Mouse (Mus musculus): Measurements from ENCODE around the gene Slc6a8. TPM values are rescaled to one million over a fixed set of nuclear protein-coding genes. Genes with fewer than 3 reads are reported as not detected.

Gene Slc6a8
- polyA plus RNA-seq (2012; rRNA removed): 29.2 and 31.7 TPM in 2 replicates

DNA sequence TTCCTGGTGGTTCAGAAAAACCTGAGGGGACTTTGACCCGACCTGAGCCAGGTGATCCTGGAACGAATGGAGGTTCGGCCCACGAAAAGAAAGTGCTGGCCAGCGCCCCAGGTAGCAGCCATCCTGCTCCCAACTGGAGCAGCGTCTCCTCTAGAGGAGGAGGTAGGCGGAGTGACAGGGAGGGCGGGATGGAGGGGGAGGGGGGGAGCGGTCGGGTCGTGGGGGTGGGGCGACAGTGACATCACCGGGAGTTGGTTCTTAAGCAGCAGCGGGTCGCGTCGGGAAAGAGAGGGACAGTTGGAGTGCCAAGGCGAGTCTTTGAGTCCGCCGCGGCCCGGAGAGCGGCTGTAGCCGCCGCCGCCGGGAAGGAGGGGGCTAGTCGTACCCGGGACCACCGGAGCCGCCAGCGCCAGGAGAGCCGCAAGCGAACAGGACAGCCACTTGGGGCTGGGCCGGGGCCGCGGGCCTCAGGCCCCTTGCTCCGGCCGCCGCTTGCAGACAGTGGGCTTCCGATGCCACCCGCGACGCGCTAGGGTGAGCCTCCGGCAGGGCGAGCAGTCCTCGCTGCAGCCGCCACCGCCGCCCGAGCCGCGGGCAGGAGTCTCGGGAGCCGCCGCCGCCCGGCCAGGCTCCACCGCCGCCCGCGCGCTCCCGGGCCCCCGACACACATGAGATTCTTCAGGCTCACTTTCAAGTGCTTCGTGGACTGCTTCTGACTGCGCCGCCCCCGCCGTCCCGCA lies at the start of gene Slc6a8:
Gene Slc6a8 (plus strand): TSS at position 272 of the 740 bp plus-strand sequence.
- no peak for DNase-seq (ENCODE audit: low read depth)

DNA sequence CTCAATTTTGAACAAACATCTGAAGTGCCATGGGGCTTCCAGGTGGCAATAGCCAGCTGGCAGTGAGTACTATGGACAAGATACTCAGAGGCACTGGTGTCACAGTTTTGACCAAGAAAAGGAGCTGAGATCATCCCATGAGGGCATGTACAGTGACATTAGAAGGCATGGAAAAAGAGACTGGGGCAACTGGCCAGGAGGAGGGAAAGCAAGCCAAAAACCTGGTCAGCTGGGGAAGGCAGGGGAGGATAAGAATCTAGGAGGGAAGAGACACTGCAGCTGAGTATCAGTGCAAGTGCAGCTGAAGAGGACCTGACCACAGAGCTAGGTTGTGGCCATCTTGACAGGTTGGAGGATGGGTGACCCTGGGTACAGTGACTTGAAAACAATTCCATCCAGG lies 46.0 kb upstream of the Slc6a8 start:
- no peak for DNase-seq (ENCODE audit: low read depth)

DNA sequence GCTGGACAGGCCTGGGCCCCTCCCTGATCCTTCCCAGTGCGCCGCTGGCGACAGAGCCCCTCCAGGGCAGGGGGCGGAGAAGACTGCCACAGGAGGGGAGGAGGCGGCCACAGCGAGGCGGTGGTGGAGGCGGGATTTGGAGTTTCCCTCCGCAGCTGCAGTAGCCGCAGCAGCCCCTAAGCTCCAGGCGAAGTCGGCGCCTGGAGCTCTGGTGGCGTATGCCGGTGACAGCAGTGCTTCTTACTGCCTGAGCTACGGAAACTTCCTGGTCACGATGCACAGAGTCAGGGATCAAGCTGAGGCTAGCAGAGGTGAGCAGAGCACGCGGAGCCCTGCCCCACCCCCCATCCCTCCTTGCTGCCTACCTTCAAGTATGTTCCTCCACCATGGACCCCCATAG lies 37.5 kb upstream of the Slc6a8 start:
- DNase-seq (ENCODE audit: low read depth): no peak

DNA sequence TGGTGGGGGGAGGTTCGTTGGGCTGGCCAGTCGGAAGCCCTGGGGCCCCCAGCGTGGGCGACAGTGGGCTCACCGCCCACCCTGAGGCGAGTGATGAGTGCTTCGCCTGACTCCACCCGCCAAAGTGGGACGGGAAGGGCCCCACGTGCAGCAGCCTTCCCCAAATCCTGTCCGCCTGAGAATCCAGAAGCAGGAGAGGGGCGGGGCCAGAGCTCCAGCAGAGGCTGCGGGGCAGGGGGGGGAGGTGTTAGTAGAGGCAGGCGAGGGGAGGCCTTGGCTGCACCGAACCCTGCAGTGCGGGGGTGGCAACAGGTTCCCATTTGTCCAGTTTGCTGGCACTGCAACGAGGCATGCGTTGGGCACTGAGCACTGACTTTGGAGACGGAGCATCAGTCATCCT lies 35.5 kb upstream of the Slc6a8 start:
- no peak for DNase-seq (ENCODE audit: low read depth)

DNA sequence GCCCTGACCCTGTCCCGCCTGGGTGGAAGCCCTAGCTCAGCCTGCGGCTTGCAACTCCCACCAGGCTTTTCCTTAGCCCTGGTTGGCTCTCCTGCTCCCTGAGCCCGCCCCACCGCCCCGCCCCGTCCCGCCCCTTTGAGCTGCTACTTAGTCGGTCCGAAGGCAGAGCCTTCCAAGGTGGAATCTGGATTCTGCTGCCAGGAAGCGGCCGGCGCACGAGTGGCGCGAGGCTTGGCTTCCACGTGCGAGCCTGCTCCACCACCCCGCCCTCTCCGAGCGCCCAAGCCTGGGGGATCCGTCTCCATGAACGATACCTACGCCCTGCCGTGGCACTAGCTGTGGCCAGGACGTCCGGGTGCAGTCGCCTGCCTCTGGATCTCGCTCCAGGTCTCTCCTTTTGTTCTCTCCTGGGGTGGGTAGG lies 33.7 kb upstream of the Slc6a8 start, which contains the start of gene Dusp9:
Gene Dusp9 (plus strand): TSS at position 165 of the 421 bp plus-strand sequence.
- no peak for DNase-seq (ENCODE audit: low read depth)

DNA sequence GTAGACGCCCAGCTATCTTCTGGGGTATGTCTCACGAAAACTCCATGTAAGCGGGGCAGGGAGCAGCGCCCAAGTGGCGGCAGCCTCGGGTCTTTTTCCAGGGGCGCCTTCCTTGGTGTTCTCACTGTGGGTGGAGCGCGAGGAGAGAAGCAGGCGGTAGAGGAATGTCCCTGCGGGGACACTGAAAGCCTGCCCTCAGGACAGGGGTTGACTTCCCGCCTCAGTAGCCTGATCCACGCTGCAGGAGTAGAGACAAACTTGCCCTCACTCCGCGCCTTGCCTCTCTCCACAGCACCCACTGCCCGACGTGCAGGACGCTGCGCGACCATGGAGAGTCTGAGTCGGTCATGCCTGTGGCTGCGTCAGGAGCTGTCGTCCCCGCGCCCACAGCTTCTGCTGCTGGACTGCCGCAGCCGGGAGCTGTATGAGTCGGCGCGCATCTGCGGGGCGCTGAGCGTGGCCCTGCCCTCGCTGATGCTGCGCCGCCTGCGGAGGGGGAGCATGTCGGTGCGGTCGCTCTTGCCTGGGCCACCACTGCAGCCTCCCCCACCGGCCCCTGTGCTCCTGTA lies 33.0 kb upstream of the Slc6a8 start:
- DNase-seq (ENCODE audit: low read depth): no peak

DNA sequence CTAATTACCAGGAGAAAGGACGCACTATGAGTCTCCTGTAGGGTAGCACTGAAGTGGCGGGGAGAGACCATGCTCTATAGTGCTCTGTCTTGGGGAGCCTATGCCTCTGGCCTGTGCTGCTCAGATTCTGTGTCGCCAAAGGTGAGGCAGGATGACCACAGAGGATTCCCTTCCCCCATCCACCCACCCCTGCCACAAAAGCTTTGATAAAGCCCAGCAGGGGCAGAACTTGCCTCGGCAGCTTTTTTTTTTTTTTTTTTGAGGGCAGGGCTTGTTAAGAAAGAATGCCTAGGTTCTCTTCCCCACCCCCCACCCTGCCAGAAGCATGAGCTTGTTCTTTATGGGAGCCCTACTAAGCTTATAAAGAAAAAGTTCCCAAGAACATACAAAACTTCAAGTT lies 27.8 kb upstream of the Slc6a8 start:
- no peak for DNase-seq (ENCODE audit: low read depth)

DNA sequence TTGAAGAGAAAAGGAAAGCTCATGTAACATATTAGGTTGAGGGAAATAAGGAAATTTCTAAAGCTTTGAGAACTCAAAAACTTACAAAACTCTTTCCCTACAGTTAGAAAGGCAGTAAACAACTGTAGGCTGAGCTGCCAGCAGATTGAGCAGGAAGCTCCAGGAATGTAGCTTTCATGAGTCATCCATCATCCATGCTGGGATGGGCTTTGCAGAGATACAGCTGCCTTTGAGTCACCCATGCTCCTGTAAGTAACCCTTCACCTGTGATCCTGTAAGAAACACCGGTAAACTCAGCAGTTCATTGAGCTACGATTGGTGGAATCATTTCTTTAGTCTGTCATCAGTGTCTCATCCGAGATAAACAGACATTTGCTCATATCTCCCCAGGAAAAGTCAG lies 22.1 kb upstream of the Slc6a8 start:
- no peak for DNase-seq (ENCODE audit: low read depth)

DNA sequence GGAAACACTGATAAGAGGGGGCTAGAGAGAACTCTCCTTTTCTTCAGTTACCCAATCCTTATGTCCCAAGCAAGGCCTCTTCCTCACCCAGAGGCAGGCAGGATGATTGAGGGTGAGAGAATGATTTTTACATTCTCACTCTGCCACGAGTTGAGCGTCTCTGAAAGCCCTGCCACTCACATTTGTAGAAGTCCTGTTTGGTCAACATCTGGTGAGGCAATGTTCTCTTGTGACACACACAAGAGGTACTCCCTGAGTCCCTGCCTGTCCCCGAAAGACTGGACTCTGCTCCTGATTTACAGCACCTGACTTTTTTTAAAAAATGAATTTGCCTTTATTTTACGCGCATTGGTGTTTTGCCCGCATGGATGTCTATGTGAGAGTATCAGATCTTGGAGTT lies 19.6 kb upstream of the Slc6a8 start:
- DNase-seq (ENCODE audit: low read depth): no peak

DNA sequence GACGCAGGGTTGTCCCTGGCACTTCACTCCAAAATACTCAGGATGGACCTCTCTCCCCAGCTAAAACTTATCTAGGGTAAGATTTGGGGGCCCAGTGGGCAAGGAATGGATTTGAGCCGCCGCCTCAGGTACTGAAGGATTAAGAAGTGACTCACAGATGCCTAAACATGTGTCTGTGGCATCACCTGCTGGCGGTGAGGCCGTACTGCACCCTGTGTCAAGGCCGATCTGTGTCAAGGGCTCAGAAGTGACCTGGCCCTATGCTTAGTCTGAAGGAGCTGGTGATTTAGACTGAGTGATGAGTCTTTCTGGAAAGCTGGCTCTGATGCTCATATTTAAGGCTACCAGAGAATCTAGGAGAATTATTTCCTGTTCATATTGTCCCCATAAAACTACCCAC lies 18.8 kb upstream of the Slc6a8 start:
- no peak for DNase-seq (ENCODE audit: low read depth)

DNA sequence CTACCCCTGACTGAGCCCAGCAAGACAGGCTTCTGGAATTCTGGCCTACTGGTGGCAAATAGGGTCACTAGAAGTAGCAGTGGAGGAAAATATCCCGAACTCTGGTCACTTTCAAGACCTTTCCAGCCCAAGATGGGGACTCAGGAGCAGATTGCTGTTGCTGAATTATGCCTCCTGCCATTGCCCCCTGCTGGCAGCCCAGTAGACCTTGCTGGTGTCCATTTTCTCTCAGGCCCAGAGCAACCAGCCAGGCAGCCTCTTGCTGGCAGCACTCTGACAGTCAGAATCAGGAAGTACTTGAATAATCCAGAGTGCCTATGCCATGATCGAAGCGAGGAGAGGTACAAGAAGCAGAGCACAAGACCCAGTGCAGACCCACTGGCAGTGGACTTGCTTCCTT lies 17.4 kb upstream of the Slc6a8 start:
- DNase-seq (ENCODE audit: low read depth): no peak

DNA sequence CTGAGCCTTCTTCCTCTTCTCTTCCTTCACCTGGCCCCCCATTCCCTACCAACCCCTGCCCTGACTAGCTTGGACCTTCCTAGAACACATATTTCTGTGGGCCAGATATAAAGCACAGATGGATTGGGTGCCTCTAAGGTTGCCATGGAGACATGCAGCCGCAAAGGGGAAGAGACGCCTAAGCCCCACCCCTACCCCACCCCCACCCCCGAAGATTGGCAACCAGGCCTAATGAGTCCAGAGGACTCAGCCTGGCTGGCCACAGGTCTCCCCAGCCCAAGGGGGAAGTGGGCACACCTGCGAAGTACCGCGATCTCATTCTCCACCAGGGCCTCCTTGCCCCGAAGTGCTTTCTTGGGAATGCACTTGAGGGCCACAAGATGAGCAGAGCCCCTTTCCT lies 14.6 kb upstream of the Slc6a8 start:
- DNase-seq (ENCODE audit: low read depth): no peak

DNA sequence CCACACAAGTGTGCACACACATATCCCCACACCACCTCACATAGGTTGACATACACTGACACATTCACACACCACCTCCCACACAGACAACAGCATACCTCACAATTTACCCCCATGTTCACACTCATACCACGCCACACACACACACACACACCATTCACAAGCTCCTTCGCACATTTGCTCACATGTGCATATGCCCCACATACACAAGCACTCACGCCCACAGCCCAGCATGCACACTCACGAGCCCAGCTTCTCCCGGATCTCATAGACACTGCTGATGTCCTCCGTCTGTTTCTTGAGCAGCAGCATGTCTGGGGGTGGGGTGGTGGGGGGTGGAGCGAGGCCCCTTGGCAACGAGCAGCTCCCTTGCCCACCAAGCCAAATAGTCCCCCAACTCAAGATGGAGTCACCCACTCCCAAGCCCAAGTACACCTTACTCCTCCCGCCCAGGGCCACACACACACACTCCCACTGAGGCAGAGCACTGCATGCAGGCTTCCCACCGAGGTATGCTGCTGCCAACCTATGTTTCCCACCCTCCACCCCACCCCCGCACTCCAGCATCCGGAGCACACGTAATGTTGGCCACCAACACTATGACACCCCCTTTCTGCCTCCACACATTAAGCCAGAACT lies 13.9 kb upstream of the Slc6a8 start:
- DNase-seq (ENCODE audit: low read depth): no peak

DNA sequence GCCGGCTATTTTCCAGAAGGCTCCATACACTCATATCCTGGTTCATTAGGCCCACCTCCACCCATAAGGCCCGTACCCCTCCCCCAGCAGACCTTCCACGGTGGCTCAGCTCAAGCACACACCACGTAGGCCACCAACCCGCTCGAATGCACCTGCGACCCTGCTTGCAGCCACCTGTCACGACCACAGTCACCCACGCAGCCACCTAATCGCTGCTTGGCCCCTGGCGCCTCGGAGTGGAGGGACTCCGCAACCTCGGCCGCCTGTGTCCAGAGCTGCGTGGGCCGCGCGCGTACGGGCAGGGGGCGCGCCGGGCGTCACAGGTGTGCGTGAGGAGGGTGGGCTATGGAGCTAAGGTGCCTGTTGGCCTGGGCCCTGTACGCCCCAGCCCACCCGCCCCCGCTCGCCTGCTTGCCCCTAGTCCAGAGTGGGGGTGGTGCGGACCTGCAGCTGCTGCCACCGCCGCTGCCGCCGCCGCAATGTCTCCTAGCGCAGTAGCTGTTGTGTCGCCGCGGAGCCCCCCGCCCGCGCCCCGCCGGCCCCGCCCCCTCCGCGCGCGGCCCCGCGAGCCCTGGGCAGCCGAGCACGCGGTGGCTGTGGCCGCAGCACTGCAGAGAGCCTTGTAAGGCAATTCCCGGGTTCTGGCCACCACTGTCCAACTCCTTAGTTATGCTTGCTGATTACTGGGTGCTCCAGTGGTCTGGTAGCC lies 13.2 kb upstream of the Slc6a8 start, which contains the start of gene Pnck:
Gene Pnck (minus strand): TSS at position 543 of the 709 bp plus-strand sequence.
- DNase-seq (ENCODE audit: low read depth): no peak

DNA sequence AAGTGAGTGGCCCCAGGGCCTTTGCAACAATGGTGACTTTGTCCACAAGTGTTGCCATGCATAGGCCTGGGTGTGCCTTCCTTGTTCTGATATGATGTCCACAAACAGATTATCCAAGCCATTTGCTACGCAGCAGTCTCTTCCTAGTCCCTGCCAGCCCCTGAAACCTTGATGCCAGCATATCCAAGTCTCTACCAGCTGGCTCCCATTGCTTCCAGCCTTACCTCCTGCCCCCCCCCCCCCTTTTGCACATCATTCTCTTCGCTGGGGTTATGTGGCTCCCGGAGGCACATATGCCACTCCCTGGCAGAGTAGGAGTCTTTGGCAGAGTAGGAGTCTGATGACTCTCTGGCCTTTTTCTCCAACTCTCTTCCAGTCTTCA lies 12.7 kb upstream of the Slc6a8 start:
- no peak for DNase-seq (ENCODE audit: low read depth)

DNA sequence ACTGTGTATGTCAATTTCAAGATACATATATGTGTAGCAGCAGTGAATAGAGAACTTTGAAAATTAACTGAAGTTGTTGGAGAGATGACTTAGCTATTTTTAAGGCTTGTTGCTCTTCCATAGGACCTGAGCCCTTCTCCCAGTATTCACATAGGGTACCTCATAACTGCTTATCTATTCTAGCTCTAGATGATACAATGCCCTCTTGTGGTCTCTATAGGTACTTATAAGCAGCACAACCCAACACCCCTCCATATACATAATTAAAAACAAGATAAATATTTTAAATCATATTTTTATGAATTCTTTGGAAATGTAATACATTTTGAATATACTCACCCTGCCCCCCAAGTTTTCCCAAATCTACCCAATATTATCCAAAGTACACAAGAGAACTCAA lies 9.8 kb upstream of the Slc6a8 start:
- DNase-seq (ENCODE audit: low read depth): no peak

DNA sequence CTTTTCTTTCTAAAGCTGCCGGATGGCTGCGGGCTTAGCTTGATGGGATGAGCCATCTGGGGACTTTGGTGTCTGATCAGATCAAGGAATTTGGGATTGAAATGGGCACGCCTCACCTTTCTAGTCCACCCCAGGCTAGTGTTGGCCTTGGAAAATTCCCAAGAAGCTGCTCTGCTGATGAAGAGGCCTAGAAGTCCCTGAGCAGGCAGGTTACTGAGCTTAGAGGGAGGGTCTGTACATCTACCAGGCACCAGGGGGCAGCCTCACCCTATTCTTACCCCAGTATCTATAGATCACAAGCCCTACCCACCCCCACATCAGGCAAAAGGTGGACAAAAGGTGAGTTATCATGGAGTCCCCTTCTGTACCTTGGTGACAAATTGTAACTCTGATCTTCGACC lies 919 bp upstream of the Slc6a8 start:
- DNase-seq (ENCODE audit: low read depth): no peak

DNA sequence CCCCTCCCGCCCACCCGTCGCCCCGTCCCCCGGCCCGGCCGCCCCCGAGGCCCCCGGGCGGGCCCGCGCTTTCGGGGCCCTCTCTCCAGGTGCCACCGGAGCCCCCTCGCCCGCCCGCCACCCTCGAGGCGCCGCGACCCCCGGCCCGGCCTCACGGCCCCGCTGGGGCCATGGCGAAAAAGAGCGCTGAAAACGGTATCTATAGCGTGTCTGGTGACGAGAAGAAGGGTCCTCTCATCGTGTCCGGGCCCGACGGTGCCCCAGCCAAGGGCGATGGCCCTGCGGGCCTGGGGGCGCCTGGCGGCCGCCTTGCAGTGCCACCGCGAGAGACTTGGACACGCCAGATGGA lies 643 bp downstream of the Slc6a8 start:
- no peak for DNase-seq (ENCODE audit: low read depth)

DNA sequence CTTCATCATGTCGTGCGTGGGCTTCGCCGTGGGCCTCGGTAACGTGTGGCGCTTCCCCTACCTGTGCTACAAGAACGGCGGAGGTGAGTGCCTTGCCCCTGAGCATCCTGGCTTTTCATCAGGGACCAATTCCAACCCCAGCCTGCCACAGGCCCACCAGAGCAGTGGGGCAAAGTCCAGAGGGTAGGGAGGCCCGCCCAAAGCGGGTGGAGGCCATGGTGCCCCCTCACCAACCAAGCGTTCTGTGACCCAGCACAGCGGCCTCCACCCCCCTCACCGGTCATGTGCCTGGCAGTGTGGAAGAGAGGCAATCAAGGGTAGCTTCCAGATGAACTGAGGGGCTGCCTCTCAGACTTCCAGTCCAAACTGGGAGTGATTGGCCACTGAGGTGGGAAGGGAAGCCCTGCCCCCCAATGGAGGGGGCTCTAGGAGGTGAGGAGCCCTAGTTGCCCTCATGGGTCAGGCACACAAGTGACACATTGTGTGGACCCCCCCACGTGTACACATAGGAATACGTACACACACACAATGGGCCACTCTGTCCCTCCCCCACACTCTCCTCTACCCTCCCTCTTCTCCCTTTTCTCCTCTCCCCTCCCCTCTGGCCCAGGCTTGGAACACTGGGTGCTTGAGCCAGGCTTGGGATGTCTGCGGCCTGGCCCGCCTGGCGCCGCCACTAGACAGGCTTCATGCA lies 1.2 kb downstream of the Slc6a8 start:
- no peak for DNase-seq (ENCODE audit: low read depth)

DNA sequence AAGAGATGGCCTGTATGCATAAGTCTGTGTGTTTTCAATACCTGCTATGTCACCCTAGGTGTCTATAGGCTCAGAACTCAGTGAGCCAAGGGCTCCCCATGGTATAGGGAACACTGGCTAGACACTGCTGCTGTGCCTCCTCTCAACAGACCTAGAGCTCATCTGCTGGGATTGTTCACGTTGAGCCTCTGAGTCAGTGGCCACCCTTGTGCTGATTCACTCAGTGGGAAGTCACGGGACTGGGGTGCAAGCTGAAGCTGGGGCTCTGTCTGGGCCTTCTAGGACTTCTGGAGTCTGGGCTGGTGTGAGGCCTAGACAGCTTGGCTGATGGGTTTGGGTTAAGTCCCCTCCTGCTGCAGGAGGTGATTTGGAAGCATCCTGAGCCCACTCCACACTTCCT lies 2.3 kb downstream of the Slc6a8 start:
- DNase-seq (ENCODE audit: low read depth): no peak

DNA sequence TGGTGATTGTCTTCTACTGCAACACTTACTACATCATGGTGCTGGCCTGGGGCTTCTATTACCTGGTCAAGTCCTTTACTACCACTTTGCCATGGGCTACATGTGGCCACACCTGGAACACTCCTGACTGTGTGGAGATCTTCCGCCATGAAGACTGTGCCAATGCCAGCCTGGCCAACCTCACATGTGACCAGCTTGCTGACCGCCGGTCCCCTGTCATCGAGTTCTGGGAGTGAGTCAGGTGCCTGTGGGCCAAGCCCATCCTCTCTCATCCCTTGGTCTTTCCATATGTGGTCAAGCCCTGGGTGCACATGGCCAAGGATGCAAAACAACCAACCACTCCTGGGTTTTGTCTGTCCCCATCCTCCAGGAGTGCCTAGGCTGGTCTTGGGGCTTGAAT lies 3.7 kb downstream of the Slc6a8 start:
- no peak for DNase-seq (ENCODE audit: low read depth)

DNA sequence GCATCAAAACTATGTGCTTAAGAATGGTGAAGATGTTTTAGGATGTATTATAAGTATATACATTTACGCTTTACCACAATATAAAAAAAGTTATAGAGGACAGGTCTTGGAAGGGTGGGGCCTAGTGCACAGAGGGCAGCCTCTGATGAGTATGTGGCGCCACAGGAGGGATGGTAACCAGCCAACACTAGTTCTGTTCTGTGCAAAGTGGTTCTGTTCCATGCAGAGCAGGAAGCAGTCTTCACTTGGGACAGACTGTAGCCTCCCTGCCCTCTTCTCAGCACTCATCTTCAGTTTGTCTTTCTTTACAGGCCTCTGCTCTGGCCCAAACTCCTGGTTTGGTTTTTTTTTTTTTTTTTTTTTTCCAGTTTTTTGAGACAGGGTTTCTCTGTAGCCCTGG lies 11.2 kb downstream of the Slc6a8 start:
- DNase-seq (ENCODE audit: low read depth): no peak

All from gonadal fat pad, adult 2 months (tissue).